Mouse (Mus musculus): Measurements from ENCODE around the gene Vps37c.

Gene Vps37c

GRCm38 (mm10) chr19:10714168-10714567 lies 25.6 kb downstream of the Vps37c start:
- no peak for DNase-seq

- peak; percentile 86 for DNase-seq
These were observed 26.3 kb downstream of the Vps37c start for GRCm38 (mm10) chr19:10714682-10715475.

GRCm38 (mm10) chr19:10715476-10715875 lies 26.9 kb downstream of the Vps37c start:
- DNase-seq: no peak

GRCm38 (mm10) chr19:10718251-10718775 lies 29.8 kb downstream of the Vps37c start:
- DNase-seq: peak; percentile 54

GRCm38 (mm10) chr19:10719751-10720150 lies 31.2 kb downstream of the Vps37c start:
- no peak for DNase-seq

- DNase-seq: no peak
These were observed 32.0 kb downstream of the Vps37c start for GRCm38 (mm10) chr19:10720524-10720923.

GRCm38 (mm10) chr19:10721064-10721463 lies 32.5 kb downstream of the Vps37c start:
- no peak for DNase-seq

- no peak for DNase-seq
These were observed 34.5 kb downstream of the Vps37c start for GRCm38 (mm10) chr19:10723084-10723483.

- no peak for DNase-seq
These were observed 35.1 kb downstream of the Vps37c start for GRCm38 (mm10) chr19:10723649-10724048.

- DNase-seq: no peak
These were observed 36.3 kb downstream of the Vps37c start for GRCm38 (mm10) chr19:10724629-10725363.

- DNase-seq: no peak
These were observed 41.4 kb downstream of the Vps37c start for GRCm38 (mm10) chr19:10729889-10730288.

- DNase-seq: no peak
These were observed 41.9 kb downstream of the Vps37c start for GRCm38 (mm10) chr19:10730469-10730868.

GRCm38 (mm10) chr19:10731975-10732374 lies 43.4 kb downstream of the Vps37c start:
- no peak for DNase-seq

- DNase-seq: no peak
These were observed 44.2 kb downstream of the Vps37c start for GRCm38 (mm10) chr19:10732741-10733140.

- no peak for DNase-seq
These were observed 45.1 kb downstream of the Vps37c start for GRCm38 (mm10) chr19:10733501-10734127.

GRCm38 (mm10) chr19:10734554-10734953 lies 46.0 kb downstream of the Vps37c start:
- no peak for DNase-seq

- DNase-seq: no peak
These were observed 46.5 kb downstream of the Vps37c start for GRCm38 (mm10) chr19:10735061-10735460.

GRCm38 (mm10) chr19:10735861-10736260 lies 47.3 kb downstream of the Vps37c start:
- DNase-seq: no peak

GRCm38 (mm10) chr19:10738038-10738437 lies 49.5 kb downstream of the Vps37c start:
- DNase-seq: no peak

- DNase-seq: no peak
These were observed 50.3 kb downstream of the Vps37c start, which contains the start of gene Cd5 for GRCm38 (mm10) chr19:10738811-10739210. Cd5 (minus strand) TSS chr19:10739002.

GRCm38 (mm10) chr19:10739916-10740315 lies 51.4 kb downstream of the Vps37c start:
- no peak for DNase-seq

GRCm38 (mm10) chr19:10740641-10741440 lies 52.3 kb downstream of the Vps37c start:
- peak; percentile 56 for DNase-seq

Data from kidney, postnatal 10 days (tissue).